Mouse (Mus musculus) bone marrow, adult 2 months (tissue): ENCODE results near the gene Spats2.

Experiments
- CTCF ChIP-seq: fragments of 200-500 bp; IDR thresholded peaks from 2 replicates; pipeline ENCODE4 v1.5.1; 2011; ENCODE audit warnings: low read length, control low read depth; ENCODE audit not compliant: control insufficient read depth, insufficient read depth
- POLR2A ChIP-seq: fragments of 200-500 bp; IDR thresholded peaks from 2 replicates; pipeline ENCODE4 v1.6.1; 2011; ENCODE audit warnings: low read depth, mild to moderate bottlenecking, control low read depth, low read length, borderline replicate concordance; ENCODE audit not compliant: control insufficient read depth

GRCm38 (mm10) chr15:99163512-99164365, 38.0 kb downstream of the Spats2 start:
- TF ChIP-seq CTCF (no peak), POLR2A (no peak)
